Mouse (Mus musculus) kidney, adult 18-20 months (tissue): ENCODE data around the gene Ccdc181.
A peak's percentile ranks its signal among the peaks of the same experiment; 100 is the strongest.

ENCODE experiments used
- DNase-seq: peaks from one replicate; pipeline ENCODE4 v3.0.0; 2021

The Ccdc181 gene

GRCm38 (mm10) chr1:164287406-164287805 lies 12.0 kb downstream of the Ccdc181 start:
- no peak for DNase-seq

- no peak for DNase-seq
Measured at GRCm38 (mm10) chr1:164292040-164292439, 16.7 kb downstream of the Ccdc181 start.

- DNase-seq, result no peak
Measured at GRCm38 (mm10) chr1:164294071-164294470, 18.7 kb downstream of the Ccdc181 start.

GRCm38 (mm10) chr1:164296473-164296872 lies 21.1 kb downstream of the Ccdc181 start:
- no peak for DNase-seq

- DNase-seq, result no peak
Measured at GRCm38 (mm10) chr1:164301949-164302348, 26.6 kb downstream of the Ccdc181 start.

GRCm38 (mm10) chr1:164303821-164304220 lies 28.4 kb downstream of the Ccdc181 start, which contains the start of gene Nme7:
Nme7 (plus strand) TSS chr1:164304121.
- DNase-seq, result no peak

GRCm38 (mm10) chr1:164307124-164307751 lies 31.9 kb downstream of the Ccdc181 start, which contains the start of gene Blzf1:
Blzf1 (minus strand) TSS chr1:164307489.
- peak; percentile 96 for DNase-seq

GRCm38 (mm10) chr1:164307922-164308321 lies 32.5 kb downstream of the Ccdc181 start:
- no peak for DNase-seq

GRCm38 (mm10) chr1:164314085-164314484 lies 38.7 kb downstream of the Ccdc181 start:
- no peak for DNase-seq

- no peak for DNase-seq
Measured at GRCm38 (mm10) chr1:164315266-164315665, 39.9 kb downstream of the Ccdc181 start.

- DNase-seq, result peak; percentile 75
Measured at GRCm38 (mm10) chr1:164316697-164317096, 41.3 kb downstream of the Ccdc181 start.

- no peak for DNase-seq
Measured at GRCm38 (mm10) chr1:164317261-164317660, 41.9 kb downstream of the Ccdc181 start.

GRCm38 (mm10) chr1:164318474-164318873 lies 43.1 kb downstream of the Ccdc181 start:
- DNase-seq, result no peak

- DNase-seq, result no peak
Measured at GRCm38 (mm10) chr1:164319542-164320140, 44.3 kb downstream of the Ccdc181 start.

GRCm38 (mm10) chr1:164320731-164321130 lies 45.3 kb downstream of the Ccdc181 start:
- DNase-seq, result no peak

GRCm38 (mm10) chr1:164321408-164321807 lies 46.0 kb downstream of the Ccdc181 start:
- DNase-seq, result peak; percentile 56

- no peak for DNase-seq
Measured at GRCm38 (mm10) chr1:164322987-164323650, 47.7 kb downstream of the Ccdc181 start.

- DNase-seq, result no peak
Measured at GRCm38 (mm10) chr1:164324221-164324620, 48.8 kb downstream of the Ccdc181 start.

- DNase-seq, result no peak
Measured at GRCm38 (mm10) chr1:164324878-164325277, 49.5 kb downstream of the Ccdc181 start.

- DNase-seq, result no peak
Measured at GRCm38 (mm10) chr1:164326600-164327155, 51.3 kb downstream of the Ccdc181 start.

- no peak for DNase-seq
Measured at GRCm38 (mm10) chr1:164327764-164328163, 52.4 kb downstream of the Ccdc181 start.

GRCm38 (mm10) chr1:164332559-164332958 lies 57.2 kb downstream of the Ccdc181 start:
- DNase-seq, result no peak

GRCm38 (mm10) chr1:164335435-164335834 lies 60.0 kb downstream of the Ccdc181 start:
- DNase-seq, result no peak

GRCm38 (mm10) chr1:164335846-164336245 lies 60.5 kb downstream of the Ccdc181 start:
- no peak for DNase-seq
